Mouse (Mus musculus) right cerebral cortex, postnatal 25 days (tissue): ENCODE measurements around the gene Sgpp1.
"Not testable (repeated sequence)": the region's sequence is repeated elsewhere in the genome, so short reads cannot be mapped to it uniquely, and the experiment has no call there.

ENCODE experiments used
- DNase-seq: peaks from one replicate; pipeline ENCODE4 v3.0.0; 2022

Gene Sgpp1

DNA sequence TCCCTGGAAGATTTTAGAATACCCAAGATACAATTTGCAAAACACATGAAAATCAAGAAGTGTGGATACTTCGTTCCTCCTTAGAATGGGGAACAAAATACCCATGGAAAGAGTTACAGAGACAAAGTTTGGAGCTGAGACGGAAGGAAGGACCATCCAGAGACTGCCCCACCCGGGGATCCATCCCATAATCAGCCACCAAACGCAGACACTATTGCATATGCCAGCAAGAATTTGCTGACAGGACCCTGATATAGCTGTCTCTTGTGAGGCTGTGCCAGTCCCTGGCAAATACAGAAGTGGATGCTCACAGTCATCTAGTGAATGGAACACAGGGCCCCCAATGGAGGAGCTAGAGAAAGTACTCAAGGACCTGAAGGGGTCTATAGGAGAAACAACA lies 51.5 kb downstream of the Sgpp1 start:
- DNase-seq = not testable (repeated sequence)

DNA sequence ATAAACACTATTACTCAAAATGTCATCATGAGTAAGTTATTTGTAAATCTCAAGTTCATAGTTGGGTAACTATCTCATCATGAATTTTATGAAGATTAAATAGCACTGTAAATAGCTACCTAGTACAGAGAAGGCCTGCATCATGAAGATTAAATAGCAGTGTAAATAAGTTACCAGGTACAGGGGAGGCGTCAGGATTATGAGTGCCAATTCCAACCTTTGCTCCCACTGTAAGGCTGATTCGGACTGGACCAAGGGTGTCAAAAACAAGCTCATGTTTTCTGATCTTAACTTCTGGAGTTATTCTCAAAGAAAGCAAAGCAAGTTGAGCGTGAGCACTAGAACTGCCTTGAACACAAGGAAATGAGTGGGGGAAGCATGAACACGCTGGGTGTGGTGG lies 51.9 kb downstream of the Sgpp1 start:
- DNase-seq = no peak

- no peak for DNase-seq
Observed at GRCm38 (mm10) chr12:75682842-75683241, 52.7 kb downstream of the Sgpp1 start.

DNA sequence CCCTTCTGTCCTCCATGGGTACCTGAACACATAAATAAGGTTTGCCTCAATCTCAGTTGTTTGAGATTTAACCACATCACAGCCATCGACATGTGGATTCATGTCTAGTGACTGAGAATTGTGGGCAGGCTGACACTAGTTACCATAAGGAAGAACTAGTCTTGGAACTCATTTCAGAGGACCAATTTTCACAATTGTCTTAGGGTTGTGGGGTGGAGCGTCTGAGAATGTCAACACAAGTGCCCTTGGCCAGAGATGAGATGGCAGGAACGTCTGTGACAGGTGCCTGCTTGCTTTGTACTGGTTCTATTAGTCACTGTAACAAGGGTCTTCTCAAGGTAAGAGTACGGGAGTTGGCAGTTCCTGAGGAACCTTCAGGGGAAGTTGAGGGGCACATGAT lies 54.4 kb downstream of the Sgpp1 start:
- no peak for DNase-seq

DNA sequence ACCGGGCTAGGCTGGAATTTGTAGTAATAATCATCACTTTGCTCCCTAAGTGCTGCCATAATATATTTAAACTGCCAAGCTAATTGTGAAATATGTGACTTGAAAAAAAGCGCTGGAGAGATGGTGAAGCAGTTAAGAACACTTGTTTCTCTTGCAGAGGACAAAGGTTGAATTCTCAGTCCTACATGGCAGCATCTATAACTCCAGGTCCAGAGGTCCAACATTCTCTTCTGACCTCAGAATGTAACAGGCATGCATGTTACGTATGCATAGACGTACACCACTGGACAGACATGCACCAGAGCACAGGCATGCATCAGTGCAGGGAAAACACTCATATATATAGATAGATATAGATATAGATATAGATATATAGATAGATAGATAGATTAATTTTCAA lies 57.1 kb downstream of the Sgpp1 start:
- no peak for DNase-seq

GRCm38 (mm10) chr12:75672630-75673029 lies 62.9 kb downstream of the Sgpp1 start:
- DNase-seq = no peak

GRCm38 (mm10) chr12:75671759-75672315 lies 63.7 kb downstream of the Sgpp1 start:
- DNase-seq = no peak

- no peak for DNase-seq
Observed at GRCm38 (mm10) chr12:75670611-75671010, 64.9 kb downstream of the Sgpp1 start.

DNA sequence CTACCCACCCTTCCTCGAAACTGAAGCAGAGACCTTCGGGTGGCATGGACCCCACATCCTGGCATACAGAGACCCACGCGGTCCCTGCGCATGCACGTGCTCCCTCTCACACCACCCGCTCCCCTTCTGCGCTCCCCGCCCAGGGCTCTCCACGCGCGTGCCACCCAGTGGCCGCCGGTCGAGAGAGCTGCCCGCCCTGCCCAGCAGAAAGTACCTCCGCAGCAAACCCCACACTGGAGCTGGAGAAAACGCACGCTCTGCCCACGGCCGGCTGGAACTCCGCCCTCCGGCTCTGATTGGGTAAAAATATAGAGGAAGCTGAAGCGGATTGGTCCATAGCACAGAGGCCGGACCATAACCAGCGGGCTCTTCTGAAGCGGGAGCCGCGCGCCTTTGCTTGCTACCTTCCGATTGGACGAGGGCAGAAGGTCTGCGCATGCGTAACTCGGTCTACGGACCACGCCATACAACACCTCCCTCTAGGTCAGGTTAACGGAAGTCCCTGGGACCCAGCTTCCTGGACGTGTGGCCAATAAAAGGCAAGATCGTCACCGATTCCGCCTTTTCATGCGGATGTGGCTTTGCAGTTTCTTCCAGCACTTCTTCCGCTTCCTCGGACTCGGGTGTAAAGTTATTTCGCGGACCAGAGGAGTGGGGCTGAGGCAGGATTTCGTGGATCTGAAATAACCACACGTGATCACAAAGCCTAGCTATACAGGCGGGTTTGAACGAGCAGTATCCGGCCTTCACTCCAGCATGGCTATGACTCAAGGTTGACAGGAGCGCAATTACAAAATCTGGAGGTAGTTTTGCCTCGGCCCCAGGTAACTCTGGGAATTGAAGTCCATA lies 66.0 kb downstream of the Sgpp1 start, which contains the start of gene Wdr89:
Gene Wdr89 (minus strand): TSS at position 280 of the 849 bp plus-strand sequence.
- DNase-seq = peak; percentile 99

DNA sequence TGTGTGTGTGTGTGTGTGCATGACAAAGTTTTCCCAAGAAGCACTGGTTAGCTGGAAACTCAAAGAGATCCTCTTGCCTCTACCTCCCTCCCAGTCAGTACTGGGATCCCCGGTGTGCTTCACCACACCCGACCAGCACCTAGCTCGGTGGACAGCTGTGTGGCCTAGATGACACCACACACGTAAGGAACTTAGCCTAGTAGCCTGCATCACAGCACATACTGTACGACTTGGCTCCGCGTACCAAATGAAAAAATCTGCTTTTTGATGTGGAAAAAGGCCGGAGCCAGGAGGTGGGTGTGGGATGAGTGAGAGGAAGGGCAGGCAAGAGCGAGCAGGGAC lies 66.6 kb downstream of the Sgpp1 start:
- DNase-seq = no peak

DNA sequence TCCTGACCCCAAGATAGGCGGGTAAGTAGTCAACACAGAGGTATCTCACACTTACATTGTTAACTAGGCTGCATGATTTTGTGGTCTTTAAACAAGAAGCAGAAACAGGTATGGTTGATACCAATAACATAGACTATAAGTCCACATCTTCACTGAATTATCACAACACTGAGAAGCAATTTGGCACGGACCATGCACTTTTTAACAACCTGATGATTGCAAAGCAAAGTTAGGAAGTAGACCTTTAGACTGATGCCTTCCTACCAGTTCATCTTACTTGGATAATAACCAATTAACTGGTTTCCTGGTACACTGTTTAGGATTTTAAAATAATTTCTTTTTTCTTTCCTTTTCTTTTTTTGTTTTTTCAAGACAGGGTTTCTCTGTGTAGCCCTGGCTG lies 67.3 kb downstream of the Sgpp1 start:
- no peak for DNase-seq

- no peak for DNase-seq
Observed at GRCm38 (mm10) chr12:75666939-75667338, 68.6 kb downstream of the Sgpp1 start.

DNA sequence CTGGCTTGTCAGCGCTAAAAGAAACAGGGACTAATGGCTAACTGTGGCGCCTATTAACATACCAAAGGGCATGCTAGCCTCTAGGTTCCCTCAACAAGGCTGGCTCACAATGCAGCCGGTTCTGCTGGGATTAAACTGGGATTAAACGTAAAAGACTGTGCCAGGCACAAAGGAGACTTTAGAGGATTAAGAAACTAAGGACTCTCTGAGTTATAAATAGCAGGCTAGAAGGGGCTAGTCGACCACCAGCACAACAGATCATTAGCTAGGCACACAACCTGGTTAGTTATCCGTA lies 71.1 kb downstream of the Sgpp1 start:
- DNase-seq = no peak
